Mouse (Mus musculus): Measurements from ENCODE around the gene Aes.

The Aes gene

DNA sequence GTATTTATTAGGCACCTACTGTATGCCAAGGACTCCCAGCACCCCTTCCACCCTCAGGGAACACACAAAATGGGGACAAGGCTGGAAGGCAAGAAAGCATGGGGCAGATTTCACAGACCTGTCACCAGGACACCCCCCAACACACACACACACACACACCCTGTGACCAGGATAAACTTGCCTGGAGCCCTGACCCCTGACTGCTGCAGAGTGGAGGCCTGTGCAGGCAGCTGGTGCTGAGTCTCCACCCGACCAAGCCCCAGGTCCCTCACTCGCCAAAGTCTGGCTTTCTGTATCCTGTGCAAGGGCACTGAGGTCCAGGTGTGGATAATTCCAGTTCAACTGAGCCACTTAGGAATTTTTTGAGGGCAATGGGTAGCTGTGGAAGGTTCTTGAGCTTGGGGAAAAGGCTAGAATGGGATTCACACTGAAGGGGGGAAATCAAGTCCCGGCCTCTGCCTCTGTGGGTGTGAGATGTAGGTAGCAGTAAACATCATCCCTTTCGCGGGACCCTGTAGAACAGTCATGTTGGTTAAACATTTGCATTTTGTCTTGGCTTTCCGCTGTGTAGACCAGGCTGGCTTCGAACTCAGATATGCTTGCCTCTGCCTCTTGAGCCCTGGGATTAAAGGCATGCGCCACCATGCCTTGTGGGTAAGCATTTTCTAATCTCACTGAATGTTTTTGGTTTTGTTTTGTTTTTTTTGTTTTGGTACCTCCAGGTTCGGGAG, 10.4 kb downstream of the Aes start:
- no peak for DNase-seq

GRCm38 (mm10) chr10:81570238-81570800, 11.0 kb downstream of the Aes start:
- DNase-seq, result no peak

DNA sequence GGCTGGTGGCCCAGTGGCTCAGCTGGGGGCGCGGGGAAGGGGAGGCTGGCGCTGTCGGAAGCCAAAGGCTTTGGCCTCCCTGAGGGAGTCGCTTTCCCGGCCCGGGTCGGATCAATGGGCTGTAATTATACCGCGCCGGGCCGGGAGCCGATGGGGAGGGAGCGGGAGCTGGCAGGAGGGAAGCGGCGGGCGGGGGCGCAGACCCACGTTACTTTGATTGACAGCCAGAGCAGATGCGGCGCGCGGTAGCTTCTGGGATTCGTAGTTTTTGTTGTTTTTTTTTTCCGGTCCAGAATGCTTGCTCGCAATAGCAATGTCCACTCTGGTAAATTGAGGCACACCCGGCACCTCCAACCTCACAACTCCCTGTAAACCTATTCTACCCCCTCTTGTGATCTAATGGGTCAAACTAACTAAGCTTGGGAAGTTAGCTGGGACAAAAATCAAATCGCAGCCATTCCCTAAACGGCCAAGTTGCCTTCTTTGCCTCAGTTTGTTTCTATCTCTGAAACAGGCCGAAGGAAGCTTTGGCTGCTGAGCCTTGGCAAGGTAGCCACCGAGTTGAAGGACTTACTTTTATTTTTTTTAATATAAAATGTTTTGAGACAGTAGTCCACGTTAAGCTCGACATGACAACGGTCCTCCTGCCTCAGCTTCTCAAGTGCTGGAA, 11.7 kb downstream of the Aes start:
- peak; percentile 82 to 83 for DNase-seq

GRCm38 (mm10) chr10:81571501-81571876, 12.2 kb downstream of the Aes start:
- peak; percentile 94 to 98 for DNase-seq

- no peak for DNase-seq
Observed at GRCm38 (mm10) chr10:81572133-81572671, 12.9 kb downstream of the Aes start.

- DNase-seq, result no peak
Observed at GRCm38 (mm10) chr10:81572975-81573374, 13.7 kb downstream of the Aes start.

GRCm38 (mm10) chr10:81574081-81575056, 15.1 kb downstream of the Aes start, which contains the start of gene Tle2:
Gene Tle2, plus strand, starts transcription at chr10:81574561.
- no peak for DNase-seq

DNA sequence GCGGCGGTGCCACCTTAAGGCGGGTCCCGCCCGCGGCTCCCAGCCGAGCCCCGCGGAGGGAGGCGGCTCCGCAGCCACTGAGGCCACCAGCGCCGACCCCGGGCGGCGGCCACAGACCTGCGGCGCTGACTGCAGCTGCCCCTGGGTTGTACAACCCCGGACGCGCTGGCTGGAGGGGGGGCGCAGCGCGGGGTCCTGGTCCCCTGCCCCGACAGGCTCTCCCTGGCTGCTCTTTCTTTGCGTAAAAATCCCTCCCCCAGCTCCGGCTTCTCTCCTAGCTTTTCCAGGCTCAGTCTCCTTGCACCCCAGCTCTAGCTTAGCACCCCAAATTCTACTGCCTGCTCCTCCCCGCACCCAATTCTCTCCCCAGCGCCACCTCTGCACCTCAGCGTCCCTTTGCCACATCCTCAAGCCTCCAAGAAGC, 15.9 kb downstream of the Aes start:
- DNase-seq, result peak in 1 of 2 experiments; percentile 40

GRCm38 (mm10) chr10:81575695-81576094, 16.4 kb downstream of the Aes start:
- DNase-seq, result no peak

- DNase-seq, result no peak
Observed at GRCm38 (mm10) chr10:81579967-81580366, 20.7 kb downstream of the Aes start.

GRCm38 (mm10) chr10:81580441-81581070, 21.3 kb downstream of the Aes start:
- no peak for DNase-seq

DNA sequence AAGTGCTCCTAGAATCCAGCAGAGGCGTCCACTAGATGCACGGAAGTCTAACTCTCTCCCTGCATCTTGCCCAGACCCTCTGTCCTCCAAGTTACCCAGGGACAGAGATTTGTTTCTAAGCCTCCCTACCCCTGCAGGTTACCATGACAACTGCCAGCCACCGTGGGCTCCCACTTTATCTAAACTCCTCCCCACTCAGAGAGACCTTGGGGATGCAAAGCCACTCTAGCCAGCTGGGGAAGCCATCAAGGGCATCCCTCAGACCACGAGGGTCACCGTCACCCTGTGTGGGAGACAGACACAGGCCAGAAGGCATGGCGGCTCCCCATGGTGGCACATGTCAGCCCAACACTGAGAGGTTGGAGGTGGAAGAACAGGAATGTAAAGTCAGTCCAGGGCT, 24.1 kb downstream of the Aes start:
- DNase-seq, result no peak

DNA sequence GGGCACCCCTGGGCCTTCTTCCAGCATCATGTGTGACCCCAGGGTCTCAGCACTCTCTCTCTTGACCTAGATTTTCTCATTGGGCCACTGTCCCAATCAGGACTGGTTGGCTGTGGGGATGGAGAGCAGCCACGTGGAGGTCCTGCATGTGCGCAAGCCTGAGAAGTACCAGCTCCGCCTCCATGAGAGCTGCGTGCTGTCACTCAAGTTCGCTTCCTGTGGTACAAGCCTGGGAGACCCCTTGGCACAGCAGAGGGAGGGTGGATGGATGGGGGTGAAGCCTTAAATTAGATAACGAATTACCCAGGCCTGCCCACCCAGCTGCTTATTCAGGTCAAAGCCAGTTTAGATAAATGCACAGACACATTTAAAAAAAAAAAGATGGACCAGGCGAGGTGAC, 29.5 kb downstream of the Aes start:
- DNase-seq, result no peak

- no peak for DNase-seq
Observed at GRCm38 (mm10) chr10:81591846-81592245, 32.6 kb downstream of the Aes start.

- no peak for DNase-seq
Observed at GRCm38 (mm10) chr10:81592631-81593030, 33.3 kb downstream of the Aes start.

DNA sequence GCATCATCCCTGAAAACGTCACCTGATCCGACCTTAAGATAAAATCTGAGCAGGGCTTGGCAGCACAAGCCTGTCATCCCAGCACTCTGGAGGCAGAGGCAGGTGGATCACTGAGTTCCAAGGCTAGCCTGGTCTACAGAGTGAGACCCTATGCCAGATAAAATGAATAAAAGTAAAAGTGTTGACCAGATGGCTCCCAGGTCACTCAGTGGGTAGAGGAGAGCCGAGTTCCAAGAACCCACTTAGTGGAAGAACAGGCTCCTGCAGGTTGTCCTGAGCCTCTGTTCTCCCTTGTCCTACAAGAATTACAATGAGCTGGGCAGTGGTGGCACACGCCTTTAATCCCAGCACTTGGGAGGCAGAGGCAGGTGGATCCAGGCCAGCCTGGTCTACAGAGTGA, 33.9 kb downstream of the Aes start:
- DNase-seq, result no peak

GRCm38 (mm10) chr10:81593935-81594334, 34.6 kb downstream of the Aes start:
- no peak for DNase-seq

DNA sequence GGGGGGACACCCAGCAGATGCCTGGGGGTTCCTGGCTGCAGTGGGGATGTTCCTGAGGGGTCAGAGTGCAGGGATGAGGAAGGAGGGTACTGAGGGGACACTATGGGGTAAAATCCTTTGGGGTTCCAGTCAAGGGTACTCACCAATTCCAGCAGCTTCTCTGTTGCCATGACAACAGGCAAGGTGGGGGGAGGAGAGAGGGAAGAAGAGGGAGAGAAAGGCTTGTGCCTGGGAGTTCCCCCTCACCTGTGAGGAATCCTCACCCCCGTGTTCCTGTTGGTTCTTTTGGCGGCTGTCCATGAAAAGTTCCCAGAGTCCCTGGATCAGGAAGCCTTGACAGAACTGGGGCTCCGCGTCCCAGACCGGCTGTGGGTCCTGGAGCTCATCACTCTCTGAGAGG, 36.3 kb downstream of the Aes start:
- no peak for DNase-seq

DNA sequence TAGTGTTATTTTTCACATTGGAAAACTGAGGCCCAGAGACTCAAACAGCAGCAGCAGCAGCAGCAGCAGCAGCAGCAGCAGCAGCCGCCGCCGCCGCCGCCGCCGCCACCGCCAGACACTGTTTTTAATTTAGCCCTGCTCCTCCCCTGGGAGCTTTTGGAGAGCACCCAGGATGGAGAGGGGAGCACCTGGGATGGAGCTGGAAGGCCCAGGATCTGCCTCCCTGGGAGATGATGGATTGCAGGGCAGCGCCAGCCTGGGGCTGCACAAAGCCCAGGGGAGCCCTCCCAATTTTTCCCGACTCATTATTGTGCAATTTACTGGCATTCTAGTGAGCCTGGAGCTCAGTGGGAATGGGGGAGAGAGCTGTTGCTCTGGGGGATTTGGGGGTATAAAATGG, 37.3 kb downstream of the Aes start:
- DNase-seq, result no peak

GRCm38 (mm10) chr10:81597137-81597950, 38.1 kb downstream of the Aes start:
- peak in 1 of 2 experiments; percentile 67 for DNase-seq

GRCm38 (mm10) chr10:81598342-81598741, 39.1 kb downstream of the Aes start:
- no peak for DNase-seq

Data from thymus, adult 18-20 months (tissue).